Mouse (Mus musculus) C3H10T1/2 (cell line): ENCODE data around the gene Fastkd3. TPM values are rescaled to one million over a fixed set of nuclear protein-coding genes. Genes with fewer than 3 reads are reported as not detected.

Experiments
- polyA plus RNA-seq, 2 experiments: library from polyadenylated mRNA; unstranded; fragments of >200 nt; fragmentation: generic; extraction: Trizol; gene quantifications; one replicate each; pipeline ENCODE4 v1.2.1; 2012; ENCODE audit warnings: missing spikeins in 2 of 2

Gene Fastkd3
- polyA plus RNA-seq: 1 to 10 TPM; 4.6 to 5.5 TPM

DNA sequence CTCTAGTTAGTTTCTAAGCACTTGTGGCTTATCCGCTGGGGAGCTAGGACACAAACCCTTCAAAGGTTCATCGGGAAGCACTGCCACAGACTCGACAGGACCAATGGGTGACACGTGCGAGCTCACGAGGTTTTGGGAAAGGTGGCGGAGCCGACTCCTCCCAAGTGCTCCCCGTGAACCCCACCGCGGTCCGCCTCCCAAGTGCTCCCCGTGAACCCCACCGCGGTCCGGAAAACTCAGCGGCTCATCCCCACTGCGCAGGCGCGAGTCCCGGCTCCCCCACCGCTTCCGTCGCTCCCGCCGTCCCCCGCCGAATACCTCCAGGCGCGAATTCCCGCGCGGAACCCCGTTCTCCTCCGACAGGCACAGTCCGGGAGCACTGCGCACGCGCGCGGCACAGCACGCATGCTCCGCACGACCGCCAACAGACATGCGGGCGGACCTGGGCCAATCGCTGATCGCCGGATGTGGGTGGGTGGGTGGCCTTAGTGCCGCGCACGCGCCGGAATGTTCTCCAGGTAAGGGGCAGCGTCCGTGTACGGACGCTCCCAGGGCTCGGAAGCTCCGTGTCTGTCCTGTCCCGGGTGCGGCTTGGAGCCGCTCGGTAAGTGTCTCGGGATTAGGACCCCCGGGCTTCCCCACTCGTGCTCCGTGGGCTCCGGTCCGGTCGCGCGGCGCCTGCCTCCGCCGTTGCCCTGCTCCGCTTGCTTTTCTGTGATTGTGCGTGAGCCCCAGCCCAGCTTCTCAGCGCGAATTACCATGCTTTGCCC is at the start of gene Fastkd3, which contains the start of gene Mtrr:
Fastkd3 (plus strand) TSS at position 488 of the 770 bp plus-strand sequence.
Mtrr (minus strand) TSS at position 403 of the 770 bp plus-strand sequence.

DNA sequence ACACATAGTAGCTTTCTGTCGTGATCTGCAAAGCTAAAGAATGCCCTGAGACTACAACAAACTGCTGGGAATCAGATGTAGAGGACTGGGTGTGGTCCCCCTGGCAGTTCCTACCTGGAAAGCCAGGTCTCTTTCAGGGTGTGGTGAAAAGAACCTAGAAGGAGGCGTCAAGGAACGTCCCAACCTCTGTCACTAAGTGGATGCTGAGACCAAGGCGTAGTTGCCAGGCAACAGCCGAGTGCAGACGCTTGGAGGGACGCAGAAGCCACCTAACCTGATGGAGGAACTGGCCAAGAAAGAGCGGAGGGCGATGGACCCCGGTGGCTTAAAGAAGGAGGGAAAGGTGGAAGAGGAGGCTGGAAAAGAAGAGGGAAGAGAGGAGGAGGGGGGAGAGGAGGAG is 15.2 kb downstream of the Fastkd3 start, which contains the start of gene 1700001L19Rik:
1700001L19Rik (plus strand) TSS at position 223 of the 400 bp plus-strand sequence.

Other genes starting within 250 kb of the Fastkd3 start
- 1 to 10 TPM; 1.8 to 5.0 TPM for gene Mtrr, start 85 bp upstream of the Fastkd3 start, polyA plus RNA-seq
- gene 1700001L19Rik, start 15.2 kb downstream of the Fastkd3 start, polyA plus RNA-seq: not detected